Mouse (Mus musculus): Measurements from ENCODE around the gene Fggy.

DNA sequence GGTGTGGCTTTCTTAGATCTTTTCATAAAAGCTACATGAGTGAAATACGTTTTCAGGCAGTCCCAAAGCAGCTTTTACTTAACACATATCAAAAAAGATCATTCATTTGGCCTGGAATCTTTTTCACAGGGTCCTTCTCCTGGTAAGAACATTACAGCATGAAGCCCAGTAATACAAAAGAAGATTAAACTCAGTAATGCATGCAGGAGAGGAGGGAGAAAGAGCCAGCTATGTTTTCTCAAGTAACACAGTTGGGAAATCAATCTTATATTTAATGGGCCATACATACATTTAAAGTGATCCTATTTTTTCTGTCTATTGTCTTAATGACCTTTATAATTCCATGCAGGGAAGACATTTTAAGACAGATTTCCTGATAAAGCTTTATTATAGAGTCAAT lies 282.6 kb downstream of the Fggy start:
- TF ChIP-seq CTCF (IDR thresholded peaks at IDR 0.05; ENCODE audit: control insufficient read depth, insufficient read depth, insufficient read length) (no peak), USF1 (IDR thresholded peaks at IDR 0.05; ENCODE audit: low read depth) (no peak), MAX (IDR thresholded peaks at IDR 0.05) (no peak), MYOG (IDR thresholded peaks at IDR 0.05; ENCODE audit: control insufficient read depth, extremely low read depth, insufficient read length) (no peak), CEBPB (IDR thresholded peaks at IDR 0.05; ENCODE audit: low read depth) (no peak), FOSL1 (IDR thresholded peaks at IDR 0.05; ENCODE audit: insufficient read depth, low read length, poor library complexity, severe bottlenecking) (no peak)
